Mouse (Mus musculus) megakaryocyte progenitor cell, adult 5-6 weeks (primary cell): ENCODE results near the gene Dtx3. TPM values are rescaled to one million over a fixed set of nuclear protein-coding genes. Genes with fewer than 3 reads are reported as not detected.
A peak's percentile ranks its signal among the peaks of the same experiment; 100 is the strongest.

ENCODE experiments used
- ATAC-seq: replicated peaks from 2 replicates; pipeline ENCODE4 v1.8.0; 2016; ENCODE audit warnings: mild to moderate bottlenecking, moderate TSS enrichment, inconsistent platforms; ENCODE audit not compliant: poor library complexity
- total RNA-seq, 2 experiments: library from RNA; stranded (forward) in 1 of 2; stranded (reverse) in 1 of 2; fragments of 157-497, 149-512 nt in 1 of 2; fragments of 200-1000 nt in 1 of 2; gene quantifications; 2 replicates each; pipeline versions ENCODE4 v1.2.3 to v1.2.4; 2015 to 2017

The Dtx3 gene
- total RNA-seq, 2 experiments from 2014 or later, result 18.0 to 23.8 TPM

- no peak for ATAC-seq
Observed at GRCm38 (mm10) chr10:127187371-127188078, 8.0 kb downstream of the Dtx3 start.

GRCm38 (mm10) chr10:127186451-127186850 lies 9.1 kb downstream of the Dtx3 start:
- ATAC-seq, result peak; percentile 32

- ATAC-seq, result no peak
Observed at GRCm38 (mm10) chr10:127185506-127185905, 10.0 kb downstream of the Dtx3 start.

GRCm38 (mm10) chr10:127185101-127185500 lies 10.4 kb downstream of the Dtx3 start:
- ATAC-seq, result no peak

GRCm38 (mm10) chr10:127183759-127184158 lies 11.8 kb downstream of the Dtx3 start:
- peak; percentile 23 for ATAC-seq

- no peak for ATAC-seq
Observed at GRCm38 (mm10) chr10:127182624-127183023, 12.9 kb downstream of the Dtx3 start.

- no peak for ATAC-seq
Observed at GRCm38 (mm10) chr10:127181566-127181965, 14.0 kb downstream of the Dtx3 start.

- ATAC-seq, result no peak
Observed at GRCm38 (mm10) chr10:127180695-127181047, 14.9 kb downstream of the Dtx3 start.

GRCm38 (mm10) chr10:127179871-127180694 lies 15.4 kb downstream of the Dtx3 start, which contains the start of gene Slc26a10:
Gene Slc26a10 (minus strand): TSS chr10:127180645.
- ATAC-seq, result no peak

GRCm38 (mm10) chr10:127178286-127179027 lies 17.1 kb downstream of the Dtx3 start:
- ATAC-seq, result peak; percentile 13; the same call in 1 of the 2 replicates

GRCm38 (mm10) chr10:127177719-127178118 lies 17.8 kb downstream of the Dtx3 start:
- peak; percentile 77 for ATAC-seq

- ATAC-seq, result no peak
Observed at GRCm38 (mm10) chr10:127177235-127177634, 18.3 kb downstream of the Dtx3 start.

GRCm38 (mm10) chr10:127176756-127177155 lies 18.8 kb downstream of the Dtx3 start:
- ATAC-seq, result no peak

- no peak for ATAC-seq
Observed at GRCm38 (mm10) chr10:127176228-127176627, 19.3 kb downstream of the Dtx3 start.

- ATAC-seq, result no peak
Observed at GRCm38 (mm10) chr10:127174170-127174569, 21.4 kb downstream of the Dtx3 start.

- no peak for ATAC-seq
Observed at GRCm38 (mm10) chr10:127173148-127174065, 22.1 kb downstream of the Dtx3 start.

GRCm38 (mm10) chr10:127171631-127172200 lies 23.8 kb downstream of the Dtx3 start:
- no peak for ATAC-seq

GRCm38 (mm10) chr10:127170837-127171272 lies 24.7 kb downstream of the Dtx3 start:
- ATAC-seq, result peak; percentile 72

- no peak for ATAC-seq
Observed at GRCm38 (mm10) chr10:127170002-127170401, 25.5 kb downstream of the Dtx3 start.
